Comparison of ENCODE assay signal across 32 mouse cellular contexts in the genomic region with DNA sequence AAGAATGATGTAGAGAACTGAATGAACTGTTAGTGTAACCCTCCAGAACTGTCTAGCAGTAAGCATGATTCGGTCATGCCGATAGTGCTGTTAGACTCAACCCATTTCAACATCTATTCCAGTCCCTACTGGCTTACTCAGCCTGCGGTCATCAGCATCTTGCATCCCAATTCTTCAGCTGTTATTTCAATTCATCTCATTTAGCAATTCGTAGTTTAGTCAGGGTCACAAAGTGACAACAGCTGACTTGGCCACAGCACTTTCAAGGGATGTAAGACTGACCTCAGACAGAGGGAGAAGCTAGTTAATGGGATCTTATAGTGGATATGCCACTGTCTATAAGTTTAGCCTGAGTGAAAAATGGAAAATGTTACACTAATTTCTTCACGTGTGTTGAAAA.
"Had no signal": no experiment of that assay in that cellular context is flagged by ENCODE, and none has a peak within 500 bp of the region (broad histone marks: within the 10 kb centered on the region; RNA-seq: fewer than 3 reads in every experiment).

No protein-coding gene starts in this region.

- DNase-seq: left cerebral cortex, postnatal 4 days; liver; liver, embryonic 13.5 days; liver, postnatal 0 days; lung, adult 18-20 months; lung, adult 2 months; lung, embryonic 14.5 days; lung, postnatal 10 days; lung, postnatal 14 days; lung, postnatal 36 days; lung, postnatal 4 days; midbrain, embryonic 14.5 days had no signal

- H3K9ac ChIP-seq: limb, embryonic 12.5 days; limb, embryonic 13.5 days; limb, embryonic 15.5 days; liver, embryonic 12.5 days; liver, embryonic 13.5 days; liver, embryonic 14.5 days; liver, embryonic 15.5 days; liver, postnatal 0 days; lung, embryonic 14.5 days; lung, embryonic 15.5 days; midbrain, embryonic 12.5 days; midbrain, embryonic 13.5 days; midbrain, embryonic 15.5 days; neural tube, embryonic 12.5 days; neural tube, embryonic 13.5 days had no signal

- H3K4me2 ChIP-seq: limb, embryonic 12.5 days; limb, embryonic 13.5 days; limb, embryonic 15.5 days; liver, embryonic 11.5 days; liver, embryonic 12.5 days; liver, embryonic 13.5 days; liver, embryonic 15.5 days; lung, embryonic 14.5 days; lung, embryonic 15.5 days; midbrain, embryonic 11.5 days; midbrain, embryonic 12.5 days; midbrain, embryonic 13.5 days; midbrain, embryonic 15.5 days; neural tube, embryonic 12.5 days; neural tube, embryonic 13.5 days had no signal

- H3K27me3 ChIP-seq: limb, embryonic 15.5 days; liver, embryonic 12.5 days; liver, embryonic 13.5 days; liver, embryonic 15.5 days; lung, embryonic 15.5 days; midbrain, embryonic 15.5 days had no signal

- H3K4me3 ChIP-seq: limb, embryonic 10.5 days; limb, embryonic 12.5 days; limb, embryonic 13.5 days; limb, embryonic 15.5 days; liver, embryonic 12.5 days; liver, embryonic 13.5 days; liver, embryonic 15.5 days; lung, embryonic 15.5 days; megakaryocyte, embryonic 14.5 days; midbrain, embryonic 10.5 days; midbrain, embryonic 12.5 days; midbrain, embryonic 13.5 days; midbrain, embryonic 15.5 days; neural tube, embryonic 12.5 days; neural tube, embryonic 13.5 days had no signal

- H3K9me3 ChIP-seq: limb, embryonic 10.5 days; limb, embryonic 12.5 days; limb, embryonic 13.5 days; limb, embryonic 15.5 days; liver, embryonic 12.5 days; liver, embryonic 13.5 days; liver, embryonic 15.5 days; lung, embryonic 15.5 days; midbrain, embryonic 10.5 days; midbrain, embryonic 12.5 days; midbrain, embryonic 13.5 days; midbrain, embryonic 15.5 days; neural tube, embryonic 12.5 days; neural tube, embryonic 13.5 days had no signal

- H3K27ac ChIP-seq: limb, embryonic 10.5 days; limb, embryonic 12.5 days; limb, embryonic 13.5 days; limb, embryonic 15.5 days; liver, embryonic 12.5 days; liver, embryonic 13.5 days; liver, embryonic 14.5 days; liver, embryonic 15.5 days; lung, embryonic 15.5 days; macrophage; midbrain, embryonic 10.5 days; midbrain, embryonic 12.5 days; midbrain, embryonic 13.5 days; midbrain, embryonic 15.5 days; neural tube, embryonic 12.5 days; neural tube, embryonic 13.5 days had no signal

- H3K36me3 ChIP-seq: limb, embryonic 10.5 days; limb, embryonic 12.5 days; limb, embryonic 13.5 days; limb, embryonic 15.5 days; liver, embryonic 12.5 days; liver, embryonic 13.5 days; liver, embryonic 15.5 days; lung, embryonic 15.5 days; midbrain, embryonic 10.5 days; midbrain, embryonic 12.5 days; midbrain, embryonic 13.5 days; midbrain, embryonic 15.5 days; neural tube, embryonic 12.5 days; neural tube, embryonic 13.5 days had no signal

- H3K4me1 ChIP-seq: liver, embryonic 12.5 days; liver, embryonic 13.5 days; liver, embryonic 15.5 days; lung, embryonic 15.5 days; megakaryocyte, embryonic 14.5 days had no signal

- ATAC-seq: liver, embryonic 12.5 days; liver, postnatal 0 days; lung, postnatal 0 days; midbrain, embryonic 13.5 days; midbrain, embryonic 15.5 days; midbrain, embryonic 16.5 days had no signal
